28 mouse cellular contexts compared by ENCODE assay signal in genomic region chr17:84995844-84996243, GRCm38 (mm10). TPM values are rescaled to one million over a fixed set of nuclear protein-coding genes. Genes with fewer than 3 reads are reported as not detected.
"Had no signal": no experiment of that assay in that cellular context is flagged by ENCODE, and none has a peak within 500 bp of the region (broad histone marks: within the 10 kb centered on the region; RNA-seq: fewer than 3 reads in every experiment).

No protein-coding gene starts in this region.

- H3K27ac ChIP-seq: embryonic facial prominence, embryonic 10.5 days; embryonic facial prominence, embryonic 12.5 days; embryonic facial prominence, embryonic 13.5 days; embryonic facial prominence, embryonic 15.5 days; forebrain, embryonic 10.5 days; forebrain, embryonic 12.5 days; forebrain, embryonic 13.5 days; forebrain, embryonic 15.5 days; gastrocnemius, adult 2 months had no signal

- H3K36me3 ChIP-seq: embryonic facial prominence, embryonic 12.5 days; forebrain, embryonic 15.5 days had no signal

- H3K27me3 ChIP-seq: embryonic facial prominence, embryonic 12.5 days; embryonic facial prominence, embryonic 13.5 days; embryonic facial prominence, embryonic 15.5 days; forebrain, embryonic 12.5 days; forebrain, embryonic 13.5 days; forebrain, embryonic 15.5 days had no signal

- H3K9ac ChIP-seq: embryonic facial prominence, embryonic 12.5 days; embryonic facial prominence, embryonic 13.5 days; embryonic facial prominence, embryonic 15.5 days; forebrain, embryonic 12.5 days; forebrain, embryonic 13.5 days; forebrain, embryonic 15.5 days; forebrain, postnatal 0 days had no signal

- H3K9me3 ChIP-seq: embryonic facial prominence, embryonic 10.5 days; embryonic facial prominence, embryonic 12.5 days; embryonic facial prominence, embryonic 13.5 days; embryonic facial prominence, embryonic 15.5 days; forebrain, embryonic 10.5 days; forebrain, embryonic 12.5 days; forebrain, embryonic 13.5 days; forebrain, embryonic 15.5 days had no signal

- DNase-seq: cerebellum, adult 18-20 months; cerebellum, adult 2 months; cerebellum, adult 8-10 months; cerebellum, adult 9-10 months; cerebellum, adult 9-11 months; cerebellum, postnatal 10 days; cerebellum, postnatal 14 days; cerebellum, postnatal 25 days; cerebellum, postnatal 36 days; embryo, embryonic 11 days; forebrain, postnatal 0 days; gastrocnemius, adult 2 months; gastrocnemius, postnatal 10 days; gastrocnemius, postnatal 14 days; gastrocnemius, postnatal 25 days; gastrocnemius, postnatal 36 days; heart, adult 11 months had no signal

- H3K4me1 ChIP-seq: embryonic facial prominence, embryonic 10.5 days; embryonic facial prominence, embryonic 12.5 days; embryonic facial prominence, embryonic 13.5 days; embryonic facial prominence, embryonic 15.5 days; forebrain, embryonic 10.5 days had no signal

- ATAC-seq: forebrain, embryonic 13.5 days; forebrain, embryonic 14.5 days; forebrain, embryonic 15.5 days; forebrain, embryonic 16.5 days; forebrain, postnatal 0 days had no signal

- H3K4me3 ChIP-seq: embryonic facial prominence, embryonic 10.5 days; embryonic facial prominence, embryonic 12.5 days; embryonic facial prominence, embryonic 13.5 days; embryonic facial prominence, embryonic 15.5 days; erythroblast, embryonic 14.5 days; forebrain, embryonic 10.5 days; forebrain, embryonic 12.5 days; forebrain, embryonic 13.5 days; forebrain, embryonic 15.5 days; gastrocnemius, adult 2 months had no signal

- H3K4me2 ChIP-seq: embryonic facial prominence, embryonic 12.5 days; embryonic facial prominence, embryonic 13.5 days; embryonic facial prominence, embryonic 15.5 days; forebrain, embryonic 12.5 days; forebrain, embryonic 13.5 days; forebrain, embryonic 15.5 days had no signal

RNA-seq across cellular contexts. Expression of gene Slc3a1, which starts 32.3 kb away (rescaled TPM):
- polyA plus RNA-seq: erythroblast, embryonic 14.5 days had no signal
